Mouse (Mus musculus) urinary bladder, adult 2 months (tissue): ENCODE measurements around the gene Hspg2. TPM values are rescaled to one million over a fixed set of nuclear protein-coding genes. Genes with fewer than 3 reads are reported as not detected.
"Not testable (repeated sequence)": the region's sequence is repeated elsewhere in the genome, so short reads cannot be mapped to it uniquely, and the experiment has no call there.

ENCODE experiments used
- DNase-seq: peaks from one replicate; pipeline ENCODE4 v3.0.0; 2022; ENCODE audit warnings: low spot score
- polyA plus RNA-seq: library from polyadenylated mRNA; depleted of rRNA; stranded (reverse); fragments of >200 nt; gene quantifications from 2 replicates; pipeline ENCODE4 v1.2.3, GENCODE M21; 2012; rRNA removed

Gene Hspg2
- polyA plus RNA-seq = 35.5 and 115 TPM in 2 replicates

GRCm38 (mm10) chr4:137468260-137469080 lies at the start of gene Hspg2:
Hspg2 (plus strand) TSS chr4:137468769.
- peak; percentile 83 for DNase-seq

DNA sequence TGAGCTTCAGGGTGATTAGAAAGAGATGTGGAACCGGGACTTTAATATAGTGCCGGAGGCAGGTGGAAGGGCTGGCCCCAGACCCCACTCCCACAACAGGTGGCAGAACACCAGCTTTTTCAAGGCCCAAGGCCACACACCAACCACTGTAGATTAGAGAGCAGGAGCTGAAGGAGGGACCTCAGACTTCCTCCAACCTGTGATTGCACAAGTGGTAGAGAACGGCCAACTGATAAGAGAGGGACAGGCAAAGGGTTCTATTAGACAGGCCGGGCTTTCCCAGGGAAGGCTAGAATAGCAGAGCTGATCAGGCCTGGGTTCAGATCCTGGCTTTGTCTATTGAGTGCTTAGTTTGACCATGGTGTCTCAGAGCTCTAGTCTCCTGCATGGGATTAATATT lies 38.1 kb upstream of the Hspg2 start, which contains the start of gene Cela3b:
Gene Cela3b, minus strand, starts transcription at position 39 of the 400 bp plus-strand sequence.
- no peak for DNase-seq

DNA sequence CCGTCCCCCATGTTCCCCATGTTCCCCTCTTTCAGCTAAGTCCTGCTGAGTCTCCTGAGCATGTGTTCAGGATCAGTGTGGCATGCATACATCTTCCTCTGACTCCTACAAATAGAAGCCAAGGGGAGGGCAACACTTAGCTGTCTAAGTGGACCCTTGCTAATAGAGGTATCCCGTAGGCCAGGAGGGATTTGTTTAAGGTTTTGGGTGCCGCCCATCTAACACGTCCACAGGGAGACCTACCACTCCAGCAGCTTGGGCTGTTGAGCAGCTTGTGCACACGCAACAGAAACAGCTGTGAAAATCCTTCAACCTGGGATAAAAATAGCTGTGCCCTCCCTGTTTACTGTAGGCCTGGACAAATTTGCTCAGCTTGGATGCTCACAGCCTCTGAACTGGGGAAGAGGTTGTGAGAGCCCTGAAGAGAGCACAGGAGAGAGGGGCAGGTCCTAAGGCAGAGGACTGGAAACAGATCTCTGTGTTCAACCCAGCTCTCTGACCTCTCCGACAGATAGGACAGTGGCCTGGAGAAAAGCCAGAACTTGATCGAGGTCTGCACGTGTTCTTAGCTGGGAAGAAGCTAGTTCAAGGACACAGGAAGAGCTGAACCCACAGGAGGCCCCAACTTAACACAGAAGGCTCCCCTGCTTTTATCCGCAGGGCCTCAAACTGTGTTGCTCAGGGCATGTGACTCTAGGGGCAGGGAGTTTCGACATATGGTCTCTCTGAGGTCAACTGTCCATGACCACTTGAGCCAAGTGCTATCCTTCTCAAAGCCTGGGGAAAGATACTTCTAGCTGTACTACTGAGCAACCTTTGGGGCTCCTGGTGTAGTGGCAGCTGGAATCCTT lies 35.6 kb upstream of the Hspg2 start:
- not testable (repeated sequence) for DNase-seq

DNA sequence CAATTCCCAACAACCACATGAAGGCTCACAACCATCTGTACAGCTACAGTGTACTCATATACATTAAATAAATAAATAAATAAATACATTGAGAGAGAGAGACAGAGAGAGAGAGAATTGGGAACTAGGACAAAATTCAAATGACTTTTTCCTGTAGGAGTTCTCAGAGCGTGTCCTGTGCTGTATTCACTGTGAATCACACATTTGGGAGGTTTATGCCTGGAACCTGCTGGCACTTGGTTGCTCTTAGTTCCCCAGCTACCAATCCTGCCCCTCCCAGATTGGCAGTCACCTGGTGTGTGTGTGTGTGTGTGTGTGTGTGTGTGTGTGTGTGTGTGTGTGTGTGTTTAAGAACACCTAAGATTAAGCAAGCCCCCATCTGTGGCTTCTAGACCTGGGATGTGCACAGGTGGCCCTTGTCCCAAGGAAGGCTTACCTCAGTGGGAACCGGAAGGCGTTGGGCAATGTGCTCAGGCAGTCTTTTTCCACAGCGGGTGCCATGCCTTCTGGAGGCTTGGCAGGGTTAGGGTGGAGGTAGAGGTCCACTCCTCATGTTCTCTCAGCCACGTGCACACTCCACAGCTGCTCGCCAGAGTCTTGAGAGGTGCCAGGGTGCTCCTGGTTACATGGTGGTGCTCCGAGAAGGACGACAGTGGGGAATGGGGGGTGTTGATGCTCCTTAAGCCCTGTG lies 31.4 kb upstream of the Hspg2 start:
- no peak for DNase-seq

DNA sequence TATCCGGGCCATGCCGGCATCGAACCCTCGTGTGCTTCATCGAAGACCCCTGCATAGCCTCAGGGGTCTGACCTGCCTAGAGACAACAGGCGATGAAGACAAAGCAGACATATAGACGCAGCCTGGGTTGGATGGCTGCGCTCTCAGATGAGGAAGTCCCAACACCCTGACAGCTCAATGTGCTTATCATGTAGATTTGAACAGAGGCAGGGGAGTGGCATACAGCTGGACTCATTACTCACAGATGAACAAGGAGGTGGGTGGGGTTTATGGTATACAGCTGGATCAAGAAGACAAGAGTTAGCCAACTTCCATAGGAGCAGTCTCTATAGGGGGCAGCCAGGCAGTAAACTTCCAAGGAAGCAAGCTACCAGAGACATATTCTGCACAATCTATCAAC lies 29.7 kb upstream of the Hspg2 start:
- no peak for DNase-seq

- no peak for DNase-seq
Observed at GRCm38 (mm10) chr4:137441332-137441731, 27.2 kb upstream of the Hspg2 start.

GRCm38 (mm10) chr4:137443625-137444024 lies 24.9 kb upstream of the Hspg2 start:
- peak; percentile 67 for DNase-seq

DNA sequence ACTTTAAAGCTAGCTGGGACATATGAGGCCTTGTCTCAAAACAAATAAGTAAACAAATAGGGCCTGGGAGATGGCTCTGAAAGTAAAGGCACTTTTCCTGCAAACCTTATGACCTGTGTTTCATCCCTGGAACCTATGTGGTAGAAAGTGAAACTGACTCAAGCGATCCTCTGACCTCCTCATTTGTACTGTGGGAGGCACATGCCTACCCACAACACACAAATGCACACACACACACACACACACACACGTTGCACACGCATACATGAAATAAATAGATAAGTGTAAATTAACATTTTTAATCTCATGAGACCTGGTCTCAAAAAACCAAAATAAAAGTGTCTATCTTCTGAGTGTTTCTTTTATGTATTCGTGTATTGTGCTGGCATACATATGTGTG lies 22.7 kb upstream of the Hspg2 start:
- DNase-seq = no peak

- DNase-seq = no peak
Observed at GRCm38 (mm10) chr4:137447363-137448196, 21.0 kb upstream of the Hspg2 start.

DNA sequence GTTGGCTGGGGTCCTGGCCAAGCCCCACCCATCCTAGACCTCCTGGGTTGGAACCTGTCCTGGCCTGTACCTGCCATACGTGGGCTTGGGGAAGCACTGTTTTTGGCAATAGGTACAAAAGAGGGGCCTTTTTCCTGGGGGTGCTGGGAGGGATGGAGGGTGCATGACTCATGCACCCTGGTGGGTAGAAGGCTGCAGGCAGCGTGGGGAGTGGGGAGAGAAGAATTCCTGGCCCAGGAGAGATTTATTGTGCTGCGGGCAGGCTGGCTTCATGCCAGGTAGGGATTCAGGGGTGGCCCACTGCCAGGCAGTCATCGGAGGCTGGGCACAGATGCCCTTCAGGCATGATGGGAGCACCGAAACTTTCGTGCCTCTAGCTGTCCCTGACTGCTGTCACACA lies 20.4 kb upstream of the Hspg2 start:
- no peak for DNase-seq

GRCm38 (mm10) chr4:137448641-137449040 lies 19.9 kb upstream of the Hspg2 start:
- no peak for DNase-seq

DNA sequence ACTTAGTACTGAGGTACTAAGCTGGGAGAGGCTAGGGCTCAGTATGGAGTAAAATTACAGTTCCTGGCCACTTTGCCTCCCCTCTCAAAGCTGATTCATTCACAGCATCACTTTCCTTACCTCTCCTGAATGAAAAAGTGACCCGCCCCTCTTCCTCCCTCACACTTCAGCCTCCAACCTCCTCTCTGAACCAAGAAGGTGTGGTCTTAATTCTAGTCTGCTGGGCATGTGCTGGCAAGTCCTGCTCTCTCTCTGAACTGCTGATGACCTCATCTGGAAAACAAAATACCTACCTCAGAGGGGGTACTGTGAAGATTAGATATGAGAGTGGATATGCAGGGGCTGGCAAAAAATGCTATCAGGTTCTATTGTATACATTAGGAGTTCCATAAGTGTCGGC lies 19.4 kb upstream of the Hspg2 start:
- DNase-seq = no peak

DNA sequence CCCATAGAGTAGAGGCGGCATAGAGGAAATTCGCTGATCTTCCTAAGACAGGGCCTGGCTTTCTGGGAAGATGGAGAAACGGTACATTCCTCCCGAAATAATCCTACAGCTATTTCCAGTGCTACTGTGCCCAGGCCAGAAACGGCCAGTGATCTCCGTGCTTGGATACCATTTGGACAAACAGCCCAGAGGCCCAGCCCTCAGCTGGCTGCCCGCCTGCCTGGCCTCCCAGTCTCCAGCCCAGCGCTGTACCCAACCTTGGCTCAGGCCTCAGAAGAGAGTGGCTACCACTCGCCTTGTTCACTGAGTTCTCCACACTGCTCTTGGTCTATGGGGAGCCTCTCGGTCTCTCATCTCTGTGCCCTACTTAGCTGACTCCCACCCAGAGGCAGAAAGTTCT lies 18.9 kb upstream of the Hspg2 start:
- no peak for DNase-seq

GRCm38 (mm10) chr4:137452190-137452589 lies 16.4 kb upstream of the Hspg2 start:
- DNase-seq = no peak

DNA sequence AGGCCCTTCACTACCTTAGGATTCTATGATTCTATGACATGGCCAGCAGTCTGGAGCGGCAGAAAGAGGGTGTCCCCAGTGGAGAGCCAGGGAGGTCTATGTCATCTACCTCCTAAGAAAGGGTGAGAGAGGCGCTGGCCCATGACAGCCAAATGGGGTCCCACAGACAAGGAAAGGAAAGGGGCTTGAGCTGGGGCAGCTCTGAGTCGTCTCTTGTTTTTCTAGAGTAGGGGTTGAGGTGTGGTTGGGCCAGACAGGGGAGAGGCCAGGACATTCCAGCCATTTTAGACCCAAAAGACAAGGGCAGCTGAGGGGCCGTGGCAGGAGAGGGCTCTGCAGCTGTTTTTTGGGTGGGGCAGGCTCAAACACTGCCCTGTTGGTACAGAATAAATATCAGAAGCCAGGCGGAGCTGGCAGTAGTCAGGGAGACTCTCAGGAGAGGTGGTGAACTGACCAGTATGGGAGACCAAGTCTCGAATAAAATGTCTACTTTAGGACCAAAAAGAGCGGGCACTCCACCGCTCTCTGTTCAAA lies 15.3 kb upstream of the Hspg2 start, which contains the start of gene 1700013G24Rik:
Gene 1700013G24Rik, plus strand, starts transcription at position 51 of the 534 bp plus-strand sequence.
- no peak for DNase-seq

- no peak for DNase-seq
Observed at GRCm38 (mm10) chr4:137454582-137454981, 14.0 kb upstream of the Hspg2 start.

DNA sequence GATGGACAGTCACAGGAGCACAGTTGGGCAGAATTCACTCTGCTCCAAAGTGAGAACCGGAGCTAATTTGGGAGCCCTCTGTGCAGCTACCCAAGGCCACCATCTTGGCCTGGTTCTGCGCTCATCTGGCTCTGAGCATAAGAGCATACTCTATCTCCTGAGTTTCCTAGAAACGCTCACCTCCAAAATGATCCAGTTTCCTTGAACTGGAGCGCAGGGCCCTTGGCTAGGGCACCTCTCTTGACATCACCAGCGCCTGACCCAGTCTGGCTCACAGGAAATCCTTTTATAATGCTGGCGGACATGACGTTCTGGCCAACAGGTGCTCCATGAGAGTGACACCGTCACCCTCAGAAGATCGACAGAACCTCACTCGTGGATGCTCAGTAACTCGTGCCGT lies 12.0 kb upstream of the Hspg2 start:
- DNase-seq = no peak

DNA sequence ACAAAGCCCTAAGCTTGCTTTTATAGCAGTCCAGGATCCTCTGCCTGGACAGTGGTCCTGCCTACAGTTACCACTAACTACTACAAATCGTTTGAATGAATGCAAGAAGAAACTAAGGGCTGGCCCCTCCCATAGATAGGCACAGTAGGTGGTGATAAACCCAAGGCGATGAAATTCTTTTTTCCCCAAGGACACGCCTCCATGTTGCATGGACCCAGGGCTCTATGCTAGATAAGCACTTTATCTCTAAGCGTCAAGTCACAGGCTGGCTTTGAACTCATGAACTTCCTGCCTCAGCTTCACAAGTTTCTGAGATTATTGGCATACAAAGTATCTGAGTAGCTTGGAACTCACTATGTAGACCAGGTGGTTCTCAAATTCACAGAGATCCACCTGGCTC lies 11.3 kb upstream of the Hspg2 start:
- DNase-seq = no peak

DNA sequence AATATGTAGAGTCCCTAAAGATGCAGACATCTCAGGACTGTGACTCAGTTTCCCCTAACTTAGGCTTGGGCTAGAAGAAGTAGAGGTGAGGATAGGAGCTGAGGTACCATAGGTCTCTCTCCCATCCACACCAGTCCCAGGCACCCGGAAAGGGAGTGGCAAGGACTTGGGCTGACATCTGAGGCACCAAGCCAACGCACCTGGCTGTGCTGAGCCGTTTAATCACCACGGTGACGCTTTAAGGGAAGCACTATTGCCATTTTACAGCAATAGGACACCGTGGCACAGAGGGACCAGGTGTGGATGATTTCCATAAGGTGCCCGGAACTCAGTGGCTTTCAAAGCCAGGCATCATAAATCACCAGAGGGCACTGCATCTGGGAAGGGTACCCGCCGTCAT lies 10.3 kb upstream of the Hspg2 start:
- no peak for DNase-seq

DNA sequence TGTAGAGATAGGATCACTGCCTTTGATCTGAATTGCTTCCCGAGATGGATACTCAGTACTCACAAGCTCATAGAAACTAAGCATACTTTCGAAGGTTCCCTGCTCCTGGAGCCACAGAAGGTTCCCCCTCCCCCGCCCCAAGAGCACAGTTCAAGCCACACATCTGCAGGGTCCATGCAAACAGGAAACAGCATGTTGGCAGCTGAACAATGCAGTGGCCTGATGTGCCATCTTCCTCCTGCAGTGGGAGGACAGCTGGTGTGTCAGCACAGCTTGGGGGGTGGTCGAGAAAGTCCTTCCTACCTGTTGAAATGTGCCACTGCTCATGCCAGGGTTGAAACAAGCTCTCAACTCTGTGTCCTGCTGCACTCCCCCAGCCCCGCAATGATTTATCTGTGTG lies 9.7 kb upstream of the Hspg2 start:
- no peak for DNase-seq

- DNase-seq = no peak
Observed at GRCm38 (mm10) chr4:137460676-137461075, 7.9 kb upstream of the Hspg2 start.
